Mouse (Mus musculus): ENCODE results near the gene Cntrob.

GRCm38 (mm10) chr11:69260111-69260510 is 63.5 kb downstream of the Cntrob start:
- TF ChIP-seq POLR2A (IDR thresholded peaks at IDR 0.05; ENCODE audit: insufficient read depth, low read depth, low read length) (no peak), CTCF (IDR thresholded peaks at IDR 0.05; ENCODE audit: insufficient read depth, low read depth, low read length) (no peak)
